Mouse (Mus musculus) heart, embryonic 13.5 days (tissue): ENCODE results near the gene Selplg. TPM values are rescaled to one million over a fixed set of nuclear protein-coding genes. Genes with fewer than 3 reads are reported as not detected.

Experiments
- ATAC-seq: fragments of 200-750 bp; cut with Nextera tagmentation; 2 replicates; pipeline ENCODE4 v1.8.0; 2017; ENCODE audit warnings: moderate TSS enrichment; ENCODE audit not compliant: insufficient number of reproducible peaks, low FRiP score, low TSS enrichment; ENCODE audit errors: extremely low read depth
- H3K27ac ChIP-seq: fragments of 300-500 bp; sonication (generic); replicated peaks from 2 replicates; pipeline ENCODE4 v1.5.1; 2015; ENCODE audit warnings: moderate library complexity, mild to moderate bottlenecking, inconsistent platforms
- H3K27me3 ChIP-seq: fragments of 300-500 bp; sonication (generic); replicated peaks from 2 replicates; pipeline ENCODE4 v1.6.1; 2015; ENCODE audit warnings: mild to moderate bottlenecking, inconsistent platforms
- H3K36me3 ChIP-seq: fragments of 300-500 bp; sonication (generic); 2 replicates; pipeline ENCODE4 v1.6.1; 2015; ENCODE audit warnings: mild to moderate bottlenecking, inconsistent platforms
- H3K4me1 ChIP-seq: fragments of 300-500 bp; sonication (generic); 2 replicates; pipeline ENCODE4 v1.6.1; 2015; ENCODE audit warnings: inconsistent platforms
- H3K4me2 ChIP-seq: fragments of 300-500 bp; sonication (generic); 2 replicates; pipeline ENCODE4 v1.6.1; 2015; ENCODE audit warnings: inconsistent platforms, mild to moderate bottlenecking, moderate library complexity
- H3K4me3 ChIP-seq: fragments of 300-500 bp; sonication (generic); 2 replicates; pipeline ENCODE4 v1.5.1; 2015; ENCODE audit warnings: moderate library complexity, mild to moderate bottlenecking, inconsistent platforms
- H3K9ac ChIP-seq: fragments of 300-500 bp; sonication (generic); 2 replicates; pipeline ENCODE4 v1.6.1; 2015; ENCODE audit warnings: inconsistent platforms, mild to moderate bottlenecking, moderate library complexity
- H3K9me3 ChIP-seq: fragments of 300-500 bp; sonication (generic); 2 replicates; pipeline ENCODE4 v1.6.1; 2016; ENCODE audit warnings: inconsistent platforms
- WGBS: fragments of 180-500 bp; shearing (Covaris S2); methylation state at CpG from one replicate; pipeline ENCODE4 v1.1.7; 2015; ENCODE audit warnings: mixed read lengths; 5-methylcytosine and 5-hydroxymethylcytosine counted together
- polyA plus RNA-seq: library from polyadenylated mRNA; unstranded; fragments of >200 nt; fragmentation: Nextera tagmentation; extraction: Ambion mirVana; gene quantifications from 2 replicates; pipeline ENCODE4 v1.2.1, GENCODE M21; 2015

Selplg gene
- polyA plus RNA-seq, 1 experiment from 2014 or later: 1.3 TPM

DNA sequence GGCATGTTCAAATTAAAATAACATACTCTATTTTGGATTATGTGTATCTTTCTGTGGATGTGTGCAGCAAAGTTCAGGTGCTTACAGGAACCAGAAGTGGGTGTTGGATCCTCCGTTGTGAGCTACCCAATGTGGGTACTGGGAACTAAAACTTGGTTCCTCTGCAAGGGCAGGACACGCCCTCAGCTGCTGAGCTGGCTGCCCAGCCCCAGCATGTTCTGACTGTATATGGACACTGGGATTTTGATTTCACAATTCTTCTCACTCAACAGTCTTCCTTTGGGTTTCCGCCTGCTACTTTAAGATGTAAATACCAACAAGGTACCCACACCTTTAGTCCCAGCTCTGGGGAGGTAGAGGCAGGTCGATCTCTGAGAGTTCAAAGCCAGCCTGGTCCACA is 8.0 kb upstream of the Selplg start:
- Histone ChIP-seq H3K4me3 (no peak overlapping the region), H3K9ac (no peak overlapping the region), H3K9me3 (no peaks in the 10 kb centered on the region), H3K27ac (no peak overlapping the region), H3K4me1 (0 out of 2 replicates have a peak, but pooled peaks cover 2% of the 10 kb centered on the region), H3K27me3 (no peaks in the 10 kb centered on the region), H3K4me2 (no peak overlapping the region), H3K36me3 (peaks cover 52% of the 10 kb centered on the region)
- 83% methylated on average over 4 of the region's 4 CpGs for WGBS
- no peak for ATAC-seq

GRCm38 (mm10) chr5:113836961-113837360 is 4.5 kb upstream of the Selplg start:
- WGBS: 84% methylated on average over 10 of the region's 10 CpGs
- peaks cover 17% of the 10 kb centered on the region for H3K36me3 ChIP-seq
- H3K4me3 ChIP-seq: no peak overlapping the region
- no peaks in the 10 kb centered on the region for H3K27me3 ChIP-seq
- H3K27ac ChIP-seq: no peak overlapping the region
- ATAC-seq: no peak
- no peaks in the 10 kb centered on the region for H3K9me3 ChIP-seq
- H3K4me2 ChIP-seq: no peak overlapping the region
- H3K4me1 ChIP-seq: 0 out of 2 replicates have a peak, but pooled peaks cover 2% of the 10 kb centered on the region
- H3K9ac ChIP-seq: no peak overlapping the region

- WGBS: 51% methylated on average over 16 of the region's 16 CpGs
- H3K4me3 ChIP-seq: no peak overlapping the region
Measured at GRCm38 (mm10) chr5:113833316-113833947, 988 bp upstream of the Selplg start.

DNA sequence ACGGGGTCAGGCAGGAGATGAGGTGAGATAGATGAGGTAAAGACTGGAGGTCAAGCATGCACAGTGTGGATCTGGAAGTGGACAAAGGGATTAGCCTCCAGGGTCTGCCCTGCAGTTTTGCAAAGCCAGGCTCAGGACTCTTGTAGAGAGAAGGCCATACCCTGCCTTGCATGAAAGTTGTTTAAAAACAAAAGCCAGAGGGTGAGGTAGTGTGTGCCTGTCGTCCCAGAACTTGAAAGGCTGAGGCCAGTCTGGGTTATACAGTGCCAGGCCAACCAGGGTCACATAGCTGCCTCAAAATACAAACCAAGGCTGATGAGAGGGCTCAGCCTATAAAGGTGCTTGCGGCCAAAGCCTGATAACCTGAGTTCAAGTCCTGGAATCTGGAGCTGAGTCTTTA is 703 bp downstream of the Selplg start:
- no peaks in the 10 kb centered on the region for H3K36me3 ChIP-seq
- H3K27ac ChIP-seq: no peak overlapping the region
- H3K9me3 ChIP-seq: no peaks in the 10 kb centered on the region
- H3K4me1 ChIP-seq: no peaks in the 10 kb centered on the region
- no peak for ATAC-seq
- 53% methylated on average over 3 of the region's 3 CpGs for WGBS
- H3K27me3 ChIP-seq: no peaks in the 10 kb centered on the region
- no peak overlapping the region for H3K4me3 ChIP-seq
- H3K4me2 ChIP-seq: no peak overlapping the region
- H3K9ac ChIP-seq: no peak overlapping the region

More at GRCm38 (mm10) chr5:113833316-113833947, 988 bp upstream of the Selplg start:
- ATAC-seq: no peak
- H3K27ac ChIP-seq: no peak overlapping the region
- H3K9ac ChIP-seq: no peak overlapping the region
- H3K27me3 ChIP-seq: no peaks in the 10 kb centered on the region
- no peaks in the 10 kb centered on the region for H3K9me3 ChIP-seq
- no peaks in the 10 kb centered on the region for H3K36me3 ChIP-seq
- H3K4me1 ChIP-seq: no peaks in the 10 kb centered on the region
- no peak overlapping the region for H3K4me2 ChIP-seq

GRCm38 (mm10) chr5:113830796-113831195 is 1.6 kb downstream of the Selplg start:
- H3K36me3 ChIP-seq: no peaks in the 10 kb centered on the region
- H3K4me3 ChIP-seq: no peak overlapping the region
- WGBS: 79% methylated on average over 5 of the region's 5 CpGs
- no peak overlapping the region for H3K27ac ChIP-seq
- H3K27me3 ChIP-seq: 0 out of 2 replicates have a peak, but pooled peaks cover under 1% of the 10 kb centered on the region
- no peaks in the 10 kb centered on the region for H3K4me1 ChIP-seq
- no peaks in the 10 kb centered on the region for H3K9me3 ChIP-seq
- H3K4me2 ChIP-seq: no peak overlapping the region
- ATAC-seq: no peak
- no peak overlapping the region for H3K9ac ChIP-seq

DNA sequence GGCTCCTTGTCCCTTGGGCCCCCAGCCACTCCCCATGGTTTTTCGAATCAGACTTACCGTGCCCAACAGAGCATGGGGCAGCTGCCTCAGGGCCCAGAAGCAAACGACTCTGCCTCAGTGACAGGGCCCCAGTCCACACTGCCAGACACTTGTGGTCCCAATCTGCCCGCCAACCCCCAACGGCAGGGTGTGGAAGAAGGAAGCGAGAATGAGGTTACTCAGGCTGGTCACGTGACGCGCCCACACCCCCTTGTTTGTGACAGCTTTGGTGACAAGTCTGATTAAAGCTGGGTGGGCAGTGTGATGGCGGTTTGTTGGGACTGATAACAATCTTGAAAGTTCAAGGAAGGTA is 2.2 kb downstream of the Selplg start:
- H3K4me1 ChIP-seq: no peaks in the 10 kb centered on the region
- no peak overlapping the region for H3K4me2 ChIP-seq
- H3K36me3 ChIP-seq: no peaks in the 10 kb centered on the region
- WGBS: 41% methylated on average over 10 of the region's 10 CpGs
- peaks cover 6% of the 10 kb centered on the region; the same call in 1 of the 2 replicates for H3K27me3 ChIP-seq
- no peaks in the 10 kb centered on the region for H3K9me3 ChIP-seq
- H3K9ac ChIP-seq: 0 out of 2 replicates have a peak overlapping the region, but pooled peaks have one; percentile 10
- no peak for ATAC-seq
- H3K4me3 ChIP-seq: no peak overlapping the region
- H3K27ac ChIP-seq: no peak overlapping the region

DNA sequence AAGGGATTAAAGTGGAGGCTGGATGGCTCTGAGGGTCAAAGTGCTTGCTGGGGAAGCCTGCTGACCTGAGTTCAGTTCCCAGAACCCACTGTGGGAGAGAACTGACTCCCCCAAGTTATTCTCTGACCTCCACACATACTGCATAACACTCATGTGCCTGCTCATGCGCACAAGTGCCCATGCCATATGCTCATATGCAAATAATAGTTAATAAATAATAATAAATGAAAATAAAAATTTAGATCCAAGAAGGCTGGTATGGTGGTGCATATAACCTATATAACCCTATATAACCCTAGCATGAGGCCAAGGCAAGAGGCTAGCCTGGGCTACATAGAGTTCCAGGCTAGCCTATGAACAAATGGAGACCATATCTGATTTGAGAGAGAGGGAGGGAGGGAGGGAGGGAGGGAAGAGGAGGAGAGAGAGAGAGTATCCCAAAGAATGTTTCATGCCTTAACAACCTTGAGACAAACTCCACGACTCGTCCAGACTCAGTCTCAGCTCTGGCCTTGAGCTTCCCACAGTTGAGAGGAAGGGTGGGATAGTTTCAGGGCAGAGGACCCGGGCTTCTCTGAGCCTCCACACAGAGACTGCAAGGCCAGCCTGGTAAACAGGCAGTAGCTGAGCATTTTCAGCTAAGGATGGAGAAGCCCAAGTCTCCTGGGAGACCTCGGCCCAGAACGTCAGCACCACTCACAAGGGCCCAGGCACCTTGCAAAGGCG is 2.7 kb downstream of the Selplg start:
- no peaks in the 10 kb centered on the region for H3K9me3 ChIP-seq
- H3K4me1 ChIP-seq: no peaks in the 10 kb centered on the region
- peaks cover 8% of the 10 kb centered on the region; the same call in 1 of the 2 replicates for H3K27me3 ChIP-seq
- ATAC-seq: no peak
- no peak overlapping the region for H3K4me2 ChIP-seq
- no peaks in the 10 kb centered on the region for H3K36me3 ChIP-seq
- 67% methylated on average over 7 of the region's 7 CpGs for WGBS
- H3K27ac ChIP-seq: no peak overlapping the region
- no peak overlapping the region for H3K4me3 ChIP-seq
- 0 out of 2 replicates have a peak overlapping the region, but pooled peaks have one; percentile 10 for H3K9ac ChIP-seq

GRCm38 (mm10) chr5:113828481-113828880 is 4.0 kb downstream of the Selplg start:
- Histone ChIP-seq H3K4me2 (no peak overlapping the region), H3K27ac (no peak overlapping the region), H3K9ac (no peak overlapping the region), H3K27me3 (peaks cover 11% of the 10 kb centered on the region; the same call in 1 of the 2 replicates), H3K9me3 (no peaks in the 10 kb centered on the region), H3K4me3 (no peak overlapping the region), H3K4me1 (no peaks in the 10 kb centered on the region), H3K36me3 (no peaks in the 10 kb centered on the region)
- WGBS: 57% methylated on average over 7 of the region's 7 CpGs
- ATAC-seq: no peak

GRCm38 (mm10) chr5:113827991-113828411 is 4.4 kb downstream of the Selplg start:
- Histone ChIP-seq H3K4me3 (no peak overlapping the region), H3K4me2 (no peak overlapping the region), H3K27ac (no peak overlapping the region), H3K36me3 (no peaks in the 10 kb centered on the region), H3K4me1 (no peaks in the 10 kb centered on the region), H3K27me3 (peaks cover 11% of the 10 kb centered on the region; the same call in 1 of the 2 replicates), H3K9me3 (no peaks in the 10 kb centered on the region), H3K9ac (no peak overlapping the region)
- 48% methylated on average over 4 of the region's 4 CpGs for WGBS
- no peak for ATAC-seq

GRCm38 (mm10) chr5:113826619-113827018 is 5.8 kb downstream of the Selplg start:
- H3K36me3 ChIP-seq: no peaks in the 10 kb centered on the region
- H3K27ac ChIP-seq: no peak overlapping the region
- no peak overlapping the region for H3K4me2 ChIP-seq
- peaks cover 11% of the 10 kb centered on the region; the same call in 1 of the 2 replicates for H3K27me3 ChIP-seq
- no peaks in the 10 kb centered on the region for H3K9me3 ChIP-seq
- 85% methylated on average over 4 of the region's 4 CpGs for WGBS
- no peak overlapping the region for H3K9ac ChIP-seq
- no peak overlapping the region for H3K4me3 ChIP-seq
- no peaks in the 10 kb centered on the region for H3K4me1 ChIP-seq
- ATAC-seq: no peak

GRCm38 (mm10) chr5:113825558-113825957 is 6.9 kb downstream of the Selplg start:
- Histone ChIP-seq H3K9ac (no peak overlapping the region), H3K4me3 (no peak overlapping the region), H3K27me3 (peaks cover 11% of the 10 kb centered on the region; the same call in 1 of the 2 replicates), H3K4me2 (no peak overlapping the region), H3K27ac (no peak overlapping the region), H3K4me1 (no peaks in the 10 kb centered on the region), H3K9me3 (no peaks in the 10 kb centered on the region), H3K36me3 (no peaks in the 10 kb centered on the region)
- no peak for ATAC-seq
- 66% methylated on average over 7 of the region's 7 CpGs for WGBS
